Mouse (Mus musculus): ENCODE measurements at regions not wholly inside any gene's neighbourhood (a gene's known extent, or its start where the extent isn't known, plus 50 kb on each side); places are given as distances from the start of the nearest gene placed in this dataset.

DNA sequence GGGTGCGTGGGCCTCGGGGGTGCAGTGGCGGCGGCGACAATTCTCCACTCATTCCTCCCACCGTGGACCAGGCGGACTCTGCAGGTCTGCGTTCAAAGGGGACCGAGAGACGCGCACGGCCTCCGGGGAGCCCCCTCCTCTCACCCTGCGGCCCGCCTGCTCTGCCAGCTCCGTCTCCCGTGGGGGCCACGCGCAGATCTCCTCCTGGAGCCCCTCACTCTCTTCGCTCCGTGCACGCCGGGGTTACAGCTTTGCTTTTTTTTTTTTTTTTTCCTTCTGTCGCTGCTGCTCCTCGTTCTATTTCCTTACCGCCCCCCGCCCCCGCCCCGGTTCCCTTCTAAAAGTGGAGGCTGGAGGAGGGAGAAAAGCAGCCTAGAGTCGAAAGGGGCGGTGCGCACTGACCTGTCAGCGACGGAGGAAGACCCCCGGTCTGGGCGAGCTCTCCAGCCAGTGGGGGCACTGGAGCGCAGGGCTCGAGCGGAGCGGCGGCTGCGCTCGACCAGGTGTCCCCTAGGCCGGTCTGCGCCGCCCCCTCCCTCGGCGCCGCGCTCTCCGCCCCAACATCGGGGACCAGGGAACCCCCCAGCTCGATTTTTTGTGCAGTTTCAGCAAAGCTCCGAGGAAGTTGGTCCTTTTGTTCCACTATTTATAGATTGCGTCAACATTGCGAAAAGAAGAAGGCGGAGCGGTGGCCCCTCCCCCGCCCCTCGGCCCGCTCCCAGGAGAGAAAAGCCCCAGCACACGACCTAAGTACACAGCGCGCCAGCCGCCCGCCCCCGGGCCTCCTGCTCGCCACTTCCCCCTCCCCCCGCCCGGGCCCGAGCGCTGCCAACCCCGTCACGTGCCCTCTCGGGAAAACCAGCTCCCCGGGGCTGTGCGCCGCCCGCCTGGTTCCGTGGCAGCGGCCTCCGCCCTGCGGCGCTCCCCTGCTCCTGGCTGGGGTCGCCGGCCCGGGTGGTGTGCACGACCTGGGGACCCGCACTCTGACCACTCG is 74.7 kb downstream of the Kcnrg start:
- TF ChIP-seq CTCF (IDR thresholded peaks at IDR 0.05; ENCODE audit: low read depth, low read length) (no peak), POLR2A (IDR thresholded peaks at IDR 0.05; ENCODE audit: extremely low read depth, insufficient read depth, low read length) (peak; percentile 75; the same call in 1 of the 2 replicates)

Measured in liver, adult 2 months (tissue).